Mouse (Mus musculus): ENCODE data around the gene Atp5g3. TPM values are rescaled to one million over a fixed set of nuclear protein-coding genes. Genes with fewer than 3 reads are reported as not detected.
"Not testable (repeated sequence)": the region's sequence is repeated elsewhere in the genome, so short reads cannot be mapped to it uniquely, and the experiment has no call there.

The Atp5g3 gene
- polyA plus RNA-seq, 1 experiment from 2014 or later, result 2,142 TPM

- H3K36me3 ChIP-seq; H3K27ac ChIP-seq (ENCODE audit: poor library complexity, severe bottlenecking); H3K4me2 ChIP-seq; H3K4me1 ChIP-seq (replicated peaks); H3K9ac ChIP-seq; ATAC-seq (ENCODE audit: insufficient number of reproducible peaks, low FRiP score); H3K9me3 ChIP-seq (replicated peaks); H3K4me3 ChIP-seq; H3K27me3 ChIP-seq (replicated peaks): not testable (repeated sequence)
- 66% methylated on average over 4 of the region's 4 CpGs for WGBS
Measured at GRCm38 (mm10) chr2:73896919-73897318, 14.2 kb downstream of the Atp5g3 start.

GRCm38 (mm10) chr2:73893473-73894270 is 17.5 kb downstream of the Atp5g3 start:
- H3K27ac ChIP-seq (ENCODE audit: poor library complexity, severe bottlenecking), result no peak overlapping the region
- peaks cover 6% of the 10 kb centered on the region; the same call in 1 of the 2 replicates for H3K4me1 ChIP-seq (replicated peaks)
- H3K9me3 ChIP-seq (replicated peaks), result no peaks in the 10 kb centered on the region
- peak overlapping the region; percentile 99 for H3K4me3 ChIP-seq
- no peaks in the 10 kb centered on the region for H3K27me3 ChIP-seq (replicated peaks)
- WGBS, result 62% methylated on average over 22 of the region's 22 CpGs
- H3K36me3 ChIP-seq, result peaks cover 2% of the 10 kb centered on the region; the same call in 1 of the 2 replicates
- ATAC-seq (ENCODE audit: insufficient number of reproducible peaks, low FRiP score), result no peak
- H3K4me2 ChIP-seq, result peak overlapping the region; percentile 66
- H3K9ac ChIP-seq, result peak overlapping the region; percentile 71; the same call in 1 of the 2 replicates

- H3K4me1 ChIP-seq (replicated peaks), result peaks cover 6% of the 10 kb centered on the region; the same call in 1 of the 2 replicates
- no peaks in the 10 kb centered on the region for H3K27me3 ChIP-seq (replicated peaks)
- no peaks in the 10 kb centered on the region for H3K9me3 ChIP-seq (replicated peaks)
- H3K4me3 ChIP-seq, result peak within 1 kb of the TSS; percentile 99
- peak within 1 kb of the TSS; percentile 95 for H3K9ac ChIP-seq
- WGBS, result under 1% methylated on average over 63 of the region's 63 CpGs
- peak within 1 kb of the TSS; percentile 92 for H3K27ac ChIP-seq (ENCODE audit: poor library complexity, severe bottlenecking)
- peaks cover 2% of the 10 kb centered on the region; the same call in 1 of the 2 replicates for H3K36me3 ChIP-seq
- ATAC-seq (ENCODE audit: insufficient number of reproducible peaks, low FRiP score), result peak; percentile 97
- peak within 1 kb of the TSS; percentile 78 for H3K4me2 ChIP-seq
Measured at GRCm38 (mm10) chr2:73892464-73893296, 18.4 kb downstream of the Atp5g3 start, which contains the start of gene Atf2. Gene Atf2, minus strand, starts transcription at chr2:73892639.

GRCm38 (mm10) chr2:73891701-73892463 is 19.2 kb downstream of the Atp5g3 start:
- Histone ChIP-seq H3K4me2 (peak overlapping the region; percentile 78), H3K27me3 (replicated peaks) (no peaks in the 10 kb centered on the region), H3K9me3 (replicated peaks) (no peaks in the 10 kb centered on the region), H3K4me1 (replicated peaks) (peaks cover 7% of the 10 kb centered on the region; the same call in 1 of the 2 replicates), H3K27ac (ENCODE audit: poor library complexity, severe bottlenecking) (peak overlapping the region; percentile 92), H3K9ac (peak overlapping the region; percentile 95), H3K4me3 (peak overlapping the region; percentile 99), H3K36me3 (peaks cover 2% of the 10 kb centered on the region; the same call in 1 of the 2 replicates)
- peak; percentile 66 for ATAC-seq (ENCODE audit: insufficient number of reproducible peaks, low FRiP score)
- under 1% methylated on average over 54 of the region's 54 CpGs for WGBS

DNA sequence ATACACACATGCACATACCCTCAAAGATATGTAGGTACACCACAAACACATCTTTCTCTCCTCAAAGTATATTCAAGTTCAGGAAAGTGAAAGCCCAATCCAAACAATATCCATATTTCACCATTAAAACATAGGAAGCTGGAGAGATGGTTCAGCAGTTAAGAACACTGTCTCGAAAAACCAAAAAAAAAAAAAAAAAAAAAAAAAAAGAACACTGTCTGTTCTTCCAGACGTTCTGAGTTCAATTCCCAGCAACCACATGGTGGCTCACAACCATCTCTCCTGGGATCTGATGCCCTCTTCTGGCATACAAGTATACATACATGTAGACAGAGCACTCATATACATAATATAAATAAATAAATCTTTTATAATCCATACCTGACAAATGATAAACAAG is 25.1 kb downstream of the Atp5g3 start:
- no peak overlapping the region for H3K9ac ChIP-seq
- ATAC-seq (ENCODE audit: insufficient number of reproducible peaks, low FRiP score), result no peak
- peaks cover 2% of the 10 kb centered on the region; the same call in 1 of the 2 replicates for H3K36me3 ChIP-seq
- H3K27ac ChIP-seq (ENCODE audit: poor library complexity, severe bottlenecking), result no peak overlapping the region
- H3K9me3 ChIP-seq (replicated peaks), result no peaks in the 10 kb centered on the region
- WGBS, result 73% methylated on average over 2 of the region's 2 CpGs
- no peak overlapping the region for H3K4me3 ChIP-seq
- H3K27me3 ChIP-seq (replicated peaks), result no peaks in the 10 kb centered on the region
- no peak overlapping the region for H3K4me2 ChIP-seq
- peaks cover 2% of the 10 kb centered on the region; the same call in 1 of the 2 replicates for H3K4me1 ChIP-seq (replicated peaks)

DNA sequence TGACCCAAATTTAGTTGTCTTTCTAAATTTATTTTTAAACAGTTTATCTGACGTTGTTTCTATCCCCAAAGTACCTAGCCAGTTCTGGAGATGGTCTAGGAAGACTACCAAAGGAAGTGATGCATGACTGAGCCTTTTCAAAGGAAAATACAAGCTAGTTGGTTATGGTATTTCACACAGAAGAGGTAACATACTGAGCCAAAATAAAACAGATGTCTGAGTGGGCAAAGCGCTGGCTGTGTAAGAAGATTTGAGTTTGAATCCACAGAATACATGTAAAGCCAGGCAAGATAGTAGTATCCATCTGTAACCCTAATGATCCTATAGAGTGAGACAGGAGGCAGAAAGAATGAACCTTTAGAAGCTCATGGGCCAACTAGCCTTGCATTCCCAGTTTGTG is 33.2 kb downstream of the Atp5g3 start:
- H3K4me1 ChIP-seq (replicated peaks), result 0 out of 2 replicates have a peak, but pooled peaks cover 3% of the 10 kb centered on the region
- no peak overlapping the region for H3K27ac ChIP-seq (ENCODE audit: poor library complexity, severe bottlenecking)
- H3K4me2 ChIP-seq, result no peak overlapping the region
- ATAC-seq (ENCODE audit: insufficient number of reproducible peaks, low FRiP score), result no peak
- H3K9me3 ChIP-seq (replicated peaks), result no peaks in the 10 kb centered on the region
- H3K27me3 ChIP-seq (replicated peaks), result no peaks in the 10 kb centered on the region
- H3K36me3 ChIP-seq, result peaks cover 13% of the 10 kb centered on the region
- WGBS, result 88% methylated on average over 2 of the region's 2 CpGs
- H3K4me3 ChIP-seq, result no peak overlapping the region
- H3K9ac ChIP-seq, result no peak overlapping the region

DNA sequence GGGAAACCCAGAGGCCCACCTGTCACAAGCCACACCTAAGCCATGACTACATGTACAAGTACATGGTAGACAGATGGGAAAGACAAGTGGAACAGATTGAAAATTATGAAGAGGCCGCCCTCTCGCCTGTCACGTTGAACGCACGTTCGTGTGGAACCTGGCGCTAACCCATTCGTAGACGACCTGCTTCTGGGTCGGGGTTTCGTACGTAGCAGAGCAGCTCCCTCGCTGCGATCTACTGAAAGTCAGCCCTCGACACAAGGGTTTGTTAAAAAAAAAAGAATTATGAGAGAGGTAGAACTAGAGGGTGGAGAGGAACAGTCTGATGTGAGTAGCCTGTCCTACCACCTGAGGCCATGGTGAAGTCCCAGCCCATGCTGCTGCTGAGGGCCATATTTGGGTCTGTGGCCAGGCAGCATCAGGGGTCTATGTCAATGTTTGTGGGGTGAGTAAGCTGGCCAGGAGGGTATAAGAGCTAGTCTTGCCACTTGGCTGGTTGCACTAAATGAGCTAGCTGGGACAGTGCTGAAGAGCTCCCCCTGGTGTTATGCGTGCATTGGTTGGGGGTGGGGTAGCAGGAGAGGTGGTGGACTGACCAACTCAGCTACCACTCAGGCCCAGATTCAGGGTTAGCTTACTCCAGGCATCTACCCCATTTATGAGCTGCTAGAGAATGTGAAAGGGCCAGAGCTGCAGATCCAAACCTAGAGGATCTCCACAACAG is 43.2 kb downstream of the Atp5g3 start:
- H3K9me3 ChIP-seq (replicated peaks), result no peaks in the 10 kb centered on the region
- no peak for ATAC-seq (ENCODE audit: insufficient number of reproducible peaks, low FRiP score)
- H3K36me3 ChIP-seq, result peaks cover 18% of the 10 kb centered on the region
- no peaks in the 10 kb centered on the region for H3K27me3 ChIP-seq (replicated peaks)
- no peak overlapping the region for H3K4me2 ChIP-seq
- H3K9ac ChIP-seq, result no peak overlapping the region
- WGBS, result 82% methylated on average over 16 of the region's 16 CpGs
- no peak overlapping the region for H3K4me3 ChIP-seq
- no peak overlapping the region for H3K27ac ChIP-seq (ENCODE audit: poor library complexity, severe bottlenecking)
- no peaks in the 10 kb centered on the region for H3K4me1 ChIP-seq (replicated peaks)

DNA sequence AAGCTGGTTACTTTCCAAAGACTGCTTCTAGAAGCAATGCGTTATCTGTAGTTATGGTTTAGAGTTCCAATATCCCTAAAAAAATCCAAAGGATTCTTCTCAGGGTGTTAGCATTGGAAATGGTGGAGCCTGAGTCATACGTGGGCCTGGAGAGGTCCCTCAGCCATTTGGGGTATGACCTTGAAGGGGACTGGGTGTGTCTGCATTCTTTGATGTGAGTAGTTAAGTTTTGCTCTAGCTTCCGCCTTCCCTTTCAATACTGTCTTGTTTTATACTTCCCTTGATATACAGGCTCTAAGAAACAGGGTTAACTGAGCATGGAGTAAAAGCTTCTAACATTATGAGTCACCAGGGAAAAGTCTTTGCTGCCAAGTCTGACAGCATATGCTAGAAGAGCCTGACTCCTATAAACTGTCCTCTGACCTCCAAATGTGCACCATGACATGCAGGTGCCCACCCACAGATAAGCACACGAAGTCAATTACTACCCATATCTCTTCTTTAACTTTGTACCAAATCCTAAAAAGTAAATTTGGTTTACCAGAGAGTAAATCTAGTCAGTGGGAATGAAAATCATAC is 51.0 kb downstream of the Atp5g3 start:
- Histone ChIP-seq H3K4me1 (replicated peaks) (0 out of 2 replicates have a peak, but pooled peaks cover 4% of the 10 kb centered on the region), H3K9me3 (replicated peaks) (no peaks in the 10 kb centered on the region), H3K27ac (ENCODE audit: poor library complexity, severe bottlenecking) (no peak overlapping the region), H3K36me3 (peaks cover 8% of the 10 kb centered on the region; the same call in 1 of the 2 replicates), H3K9ac (no peak overlapping the region), H3K4me3 (no peak overlapping the region), H3K4me2 (no peak overlapping the region), H3K27me3 (replicated peaks) (no peaks in the 10 kb centered on the region)
- ATAC-seq (ENCODE audit: insufficient number of reproducible peaks, low FRiP score), result no peak
- WGBS, result 76% methylated on average over 4 of the region's 4 CpGs

Data from heart, embryonic 12.5 days (tissue).